Mouse (Mus musculus): ENCODE results near the gene Jpt1.
"Not testable (repeated sequence)": the region's sequence is repeated elsewhere in the genome, so short reads cannot be mapped to it uniquely, and the experiment has no call there.

Jpt1 gene

GRCm38 (mm10) chr11:115514238-115514663 is at the start of gene Jpt1:
Gene Jpt1, minus strand, starts transcription at chr11:115514387.
- in situ Hi-C loops (cut with MboI, MseI) = no loop called here

DNA sequence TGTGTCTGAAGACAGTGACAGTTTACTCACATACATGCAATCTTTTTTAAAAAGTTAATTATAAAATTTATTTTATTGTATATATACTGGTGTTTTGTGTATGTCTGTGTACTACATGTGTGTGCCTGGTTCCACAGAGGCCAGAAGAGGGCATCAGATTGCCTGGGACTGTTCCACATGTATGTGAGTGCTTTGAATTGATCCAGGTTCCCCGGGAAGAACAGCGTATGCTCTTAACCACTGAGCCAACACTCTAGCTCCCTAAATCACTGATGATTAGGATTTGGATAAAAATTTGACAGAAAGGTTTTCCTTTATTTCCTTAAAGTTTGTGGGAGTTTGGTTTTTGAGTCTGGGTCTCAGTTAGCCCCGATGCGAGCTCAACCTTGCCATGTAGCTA is 49.2 kb upstream of the Jpt1 start:
- in situ Hi-C loops (cut with MboI, MseI) = no loop called here

GRCm38 (mm10) chr11:115555717-115556116 is 41.5 kb upstream of the Jpt1 start:
- in situ Hi-C loops (cut with MboI, MseI) = no loop called here

DNA sequence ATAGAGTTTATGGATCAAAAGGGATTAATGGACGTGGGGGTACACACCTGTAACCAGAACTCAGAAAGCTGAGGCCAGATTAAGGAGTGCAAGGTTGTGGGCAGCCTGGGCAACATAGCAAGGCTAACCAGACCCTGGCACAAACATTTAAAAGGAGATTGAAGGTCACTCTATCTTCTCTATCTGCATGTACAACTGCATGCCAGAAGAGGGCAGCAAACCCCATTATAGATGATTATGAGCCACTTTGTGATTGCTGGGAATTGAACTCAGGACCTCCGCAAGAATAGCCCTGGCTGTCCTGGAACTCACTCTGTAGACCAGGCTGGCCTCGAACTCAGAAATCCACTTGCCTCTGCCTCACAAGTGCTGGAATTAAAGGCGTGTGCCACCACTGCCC is 38.6 kb upstream of the Jpt1 start:
- in situ Hi-C loops (cut with MboI, MseI) = no loop called here

- in situ Hi-C loops (cut with MboI, MseI) = no loop called here
Measured at GRCm38 (mm10) chr11:115543571-115543970, 29.4 kb upstream of the Jpt1 start.

DNA sequence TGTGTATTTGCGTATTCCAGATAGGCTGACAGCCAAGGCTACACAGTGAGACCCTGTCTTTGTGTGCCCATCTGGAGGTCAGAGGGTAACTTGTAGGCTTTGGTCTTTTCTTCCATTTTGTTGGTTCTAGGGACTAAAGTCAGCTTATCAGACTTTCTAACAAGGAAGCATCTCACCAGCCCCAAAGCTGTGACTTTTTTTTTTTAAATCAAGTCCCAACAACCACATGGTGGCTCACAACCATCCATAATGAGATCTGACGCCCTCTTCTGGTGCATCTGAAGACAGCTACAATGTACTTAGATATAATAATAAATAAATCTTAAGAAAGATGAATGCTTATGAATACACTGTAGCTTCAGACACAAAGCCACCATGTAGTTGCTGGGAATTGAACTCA is 23.9 kb upstream of the Jpt1 start:
- in situ Hi-C loops (cut with MboI, MseI) = no loop called here

DNA sequence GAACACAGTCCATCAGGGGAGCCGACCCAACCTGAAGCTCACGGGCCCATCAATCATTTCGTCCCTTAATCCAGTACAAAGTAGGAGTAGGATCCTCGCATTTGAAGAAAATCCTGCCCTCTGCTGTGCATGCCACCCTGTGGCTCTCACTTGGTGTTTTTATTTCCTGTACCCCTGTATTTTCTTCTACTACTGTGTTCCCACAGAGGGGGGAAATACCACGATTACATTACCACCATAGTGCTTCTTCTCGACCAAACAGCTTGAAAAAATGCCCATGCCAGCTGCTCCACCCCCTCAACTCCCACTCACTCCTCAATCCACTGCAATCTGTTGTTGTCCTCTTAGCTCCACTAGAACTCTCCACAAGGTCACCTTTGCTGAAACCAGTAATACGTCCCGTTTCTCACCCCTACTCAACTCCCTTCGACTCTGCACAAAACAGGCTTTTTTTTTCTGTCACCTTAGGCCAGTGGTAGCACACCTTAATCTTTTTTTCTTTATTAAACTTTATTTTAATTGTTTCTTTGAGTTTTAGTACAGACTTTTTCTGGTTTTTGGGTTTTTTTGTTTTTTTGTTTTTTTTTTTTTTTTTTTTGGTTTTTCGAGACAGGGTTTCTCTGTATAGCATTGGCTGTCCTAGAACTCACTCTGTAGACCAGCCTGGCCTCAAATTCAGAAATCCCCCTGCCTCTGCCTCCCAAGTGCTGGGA is 22.8 kb upstream of the Jpt1 start:
- in situ Hi-C loops (cut with MboI, MseI) = no loop called here

DNA sequence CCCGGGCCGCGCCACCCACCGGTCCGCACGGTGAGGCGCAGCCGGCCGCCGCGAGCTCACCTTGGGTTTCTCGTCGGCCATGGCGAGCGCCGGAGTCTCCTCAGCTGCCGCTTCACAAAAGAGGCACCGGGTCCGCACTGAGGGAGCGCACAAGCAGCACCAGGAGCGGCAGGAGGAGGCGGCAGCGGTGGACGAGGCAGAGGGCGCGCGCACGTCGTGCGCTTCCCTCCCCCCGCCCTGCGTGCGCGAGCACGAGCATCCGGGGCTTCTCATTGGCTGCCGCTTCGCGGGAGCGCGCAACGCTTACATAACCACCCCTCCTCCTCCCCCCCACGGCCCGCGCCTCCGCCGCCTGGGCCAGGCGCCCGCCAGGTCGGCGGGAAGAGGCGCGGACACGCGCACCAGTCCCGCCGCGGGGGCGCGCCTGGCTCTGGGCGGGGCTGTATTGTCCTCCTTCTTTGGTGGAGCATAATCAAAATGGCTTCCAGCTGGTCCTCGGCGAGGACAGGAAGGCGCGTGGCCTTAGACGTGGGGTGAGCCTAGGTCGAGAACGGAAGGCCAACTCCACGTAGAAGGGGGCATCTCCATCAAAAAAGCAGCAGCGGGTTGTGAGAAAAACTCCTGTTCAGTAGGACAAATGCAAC is 22.0 kb upstream of the Jpt1 start, which contains the start of gene Sumo2:
Gene Sumo2 (minus strand): TSS at position 239 of the 644 bp plus-strand sequence.
- in situ Hi-C loops (cut with MboI, MseI) = no loop called here

- in situ Hi-C loops (cut with MboI, MseI) = no loop called here
Measured at GRCm38 (mm10) chr11:115535401-115536037, 21.3 kb upstream of the Jpt1 start.

DNA sequence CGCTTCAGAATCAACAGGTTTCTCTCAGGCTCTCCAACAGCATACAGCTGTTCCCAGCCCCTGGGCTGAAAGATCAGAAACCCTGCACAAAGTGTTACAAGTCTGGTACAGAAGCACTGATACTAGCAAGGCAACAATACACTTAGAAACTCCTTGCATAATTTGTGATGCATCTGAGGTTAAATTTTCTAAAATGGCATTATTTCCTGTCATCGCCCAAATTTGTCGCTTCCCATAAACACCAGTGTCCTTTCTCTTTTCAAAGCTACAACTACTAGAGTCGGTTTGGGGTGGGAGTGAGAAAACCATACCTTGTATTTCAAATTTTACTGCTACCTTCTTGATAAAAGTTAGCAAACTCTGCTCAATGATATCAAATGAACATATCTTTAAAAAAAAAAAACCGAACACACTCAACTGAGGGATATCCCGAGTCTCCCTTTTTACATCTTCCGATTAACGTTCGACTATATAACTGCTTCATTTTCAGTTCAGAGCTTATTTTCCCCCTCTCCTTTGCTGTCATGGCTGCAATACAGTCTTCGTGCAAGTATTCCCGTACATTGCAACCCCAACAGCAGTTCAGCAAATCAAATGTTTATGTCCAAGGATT is 20.7 kb upstream of the Jpt1 start:
- in situ Hi-C loops (cut with MboI, MseI) = no loop called here

GRCm38 (mm10) chr11:115526446-115526845 is 12.3 kb upstream of the Jpt1 start:
- in situ Hi-C loops (cut with MboI, MseI) = not testable (repeated sequence)

DNA sequence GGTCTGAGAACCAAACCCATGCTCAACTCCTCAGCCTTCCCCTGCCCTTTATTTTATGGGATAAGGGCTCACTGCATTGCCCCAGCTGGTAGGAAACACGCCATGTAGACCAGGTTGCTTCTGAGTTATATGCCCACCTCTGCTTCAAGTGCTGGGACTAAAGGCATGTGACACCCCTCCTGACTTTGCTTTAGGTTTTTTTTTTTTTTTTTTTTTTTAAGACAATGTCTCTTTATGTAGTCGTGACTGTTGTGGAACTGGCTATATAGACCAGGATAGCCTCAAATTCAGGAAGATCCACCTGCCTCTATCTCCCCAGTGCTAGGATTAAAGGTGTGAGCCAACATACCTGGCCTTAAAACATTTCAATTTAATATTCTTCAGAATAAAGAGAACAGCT is 8.5 kb upstream of the Jpt1 start:
- in situ Hi-C loops (cut with MboI, MseI) = no loop called here

DNA sequence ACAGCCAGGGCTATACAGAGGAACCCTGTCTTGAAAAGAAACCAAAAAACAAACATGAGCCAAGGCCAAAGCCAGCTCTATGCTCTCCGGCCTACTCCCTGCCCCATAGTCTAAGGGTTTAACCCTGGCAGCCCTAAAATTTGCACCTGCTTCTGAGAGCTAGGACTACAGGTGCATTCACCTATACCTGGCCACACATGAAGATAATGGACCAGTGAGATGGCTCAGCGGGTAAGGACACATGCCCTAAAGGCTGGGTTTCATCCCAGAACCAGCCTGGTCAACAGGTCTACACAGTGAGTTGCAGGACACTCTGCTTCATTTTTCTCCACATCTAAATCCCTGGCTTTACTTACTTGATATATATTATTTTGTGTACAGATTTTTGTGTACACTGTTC is 8.1 kb upstream of the Jpt1 start:
- in situ Hi-C loops (cut with MboI, MseI) = no loop called here

DNA sequence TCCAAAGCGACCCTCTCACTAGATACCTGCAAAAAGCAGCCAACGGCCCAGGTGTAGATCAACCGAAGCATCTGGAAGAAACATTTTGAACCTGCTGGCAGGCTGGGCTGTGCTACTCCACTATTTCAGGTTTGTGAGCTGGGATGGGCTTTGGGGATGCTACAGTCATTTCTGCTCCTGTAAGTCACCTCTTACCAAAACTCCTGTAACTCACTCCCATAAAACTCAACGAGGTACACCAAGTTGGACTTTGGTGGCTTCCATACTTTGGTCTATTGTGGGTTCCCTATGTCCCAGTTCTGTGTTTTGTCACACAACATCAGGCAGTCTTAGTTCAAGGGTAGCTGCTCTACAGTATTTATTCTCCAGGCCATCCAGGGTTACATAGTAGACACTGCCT is 6.9 kb upstream of the Jpt1 start:
- in situ Hi-C loops (cut with MboI, MseI) = no loop called here

GRCm38 (mm10) chr11:115520218-115520617 is 6.0 kb upstream of the Jpt1 start:
- in situ Hi-C loops (cut with MboI, MseI) = no loop called here

DNA sequence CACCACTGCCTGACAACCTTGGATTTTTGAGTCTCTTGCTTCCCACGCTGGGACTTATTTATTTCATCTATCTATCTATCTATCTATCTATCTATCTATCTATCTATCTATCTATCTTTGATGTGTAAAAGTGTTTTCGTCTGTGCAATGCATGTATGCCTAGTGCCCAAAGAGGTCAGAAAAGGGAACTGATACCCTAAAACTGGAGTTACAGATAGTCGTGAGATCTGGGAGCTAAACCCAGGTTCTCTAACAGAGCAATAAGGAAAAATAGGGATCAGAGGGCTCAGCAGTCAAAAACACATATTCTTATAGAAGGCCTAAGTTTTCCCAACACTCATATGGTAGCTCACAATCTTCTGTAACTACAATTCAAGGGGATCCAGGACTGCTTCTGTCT is 5.4 kb upstream of the Jpt1 start:
- in situ Hi-C loops (cut with MboI, MseI) = loop anchor here (5.0 kb wide), 1 partner anchor 82 kb away; no protein-coding TSS in a partner anchor

- in situ Hi-C loops (cut with MboI, MseI) = loop anchor here (5.0 kb wide), 1 partner anchor 81 kb away; no protein-coding TSS in a partner anchor
Measured at GRCm38 (mm10) chr11:115518693-115519092, 4.5 kb upstream of the Jpt1 start.

DNA sequence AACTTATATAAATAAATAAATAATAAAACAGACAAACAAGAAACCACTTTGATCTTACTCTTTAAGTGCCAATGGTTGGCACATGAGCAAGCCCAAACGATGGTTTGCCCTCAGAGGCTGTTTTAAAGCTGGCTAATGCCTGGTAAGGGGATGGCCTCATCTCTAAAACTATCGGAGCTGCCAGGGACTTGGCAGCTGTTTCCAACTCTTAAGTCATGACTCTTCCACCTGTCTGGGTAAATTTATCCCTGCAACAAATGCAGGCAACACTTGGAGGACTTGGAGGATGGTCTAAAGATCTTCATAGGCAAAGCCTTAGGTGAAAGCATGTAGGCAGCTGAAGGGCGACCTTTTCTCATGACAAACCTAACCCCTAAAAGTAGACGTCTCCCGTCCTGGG is 2.8 kb upstream of the Jpt1 start:
- in situ Hi-C loops (cut with MboI, MseI) = loop anchor here (5.0 kb wide), 1 partner anchor 80 kb away; no protein-coding TSS in a partner anchor

DNA sequence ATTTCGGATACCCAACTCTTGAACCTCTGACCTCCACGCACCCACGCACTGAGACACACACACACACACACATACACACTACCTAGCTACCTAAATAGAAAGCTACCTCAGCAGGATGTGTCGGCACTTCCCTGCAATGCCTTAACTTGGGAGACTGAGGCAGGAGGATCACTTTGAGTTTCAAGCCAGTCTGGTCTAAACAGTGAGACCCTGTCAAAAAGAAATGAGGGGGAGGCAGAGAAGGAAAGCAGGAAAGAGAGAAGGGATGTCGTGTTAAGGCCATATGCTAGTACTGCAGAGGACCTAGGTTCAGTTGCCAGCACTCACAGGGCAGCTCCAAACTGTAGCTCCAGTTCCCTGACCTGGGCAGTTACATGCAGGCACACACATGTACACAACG is 834 bp upstream of the Jpt1 start:
- in situ Hi-C loops (cut with MboI, MseI) = loop anchor here (5.0 kb wide), 1 partner anchor 78 kb away; no protein-coding TSS in a partner anchor

DNA sequence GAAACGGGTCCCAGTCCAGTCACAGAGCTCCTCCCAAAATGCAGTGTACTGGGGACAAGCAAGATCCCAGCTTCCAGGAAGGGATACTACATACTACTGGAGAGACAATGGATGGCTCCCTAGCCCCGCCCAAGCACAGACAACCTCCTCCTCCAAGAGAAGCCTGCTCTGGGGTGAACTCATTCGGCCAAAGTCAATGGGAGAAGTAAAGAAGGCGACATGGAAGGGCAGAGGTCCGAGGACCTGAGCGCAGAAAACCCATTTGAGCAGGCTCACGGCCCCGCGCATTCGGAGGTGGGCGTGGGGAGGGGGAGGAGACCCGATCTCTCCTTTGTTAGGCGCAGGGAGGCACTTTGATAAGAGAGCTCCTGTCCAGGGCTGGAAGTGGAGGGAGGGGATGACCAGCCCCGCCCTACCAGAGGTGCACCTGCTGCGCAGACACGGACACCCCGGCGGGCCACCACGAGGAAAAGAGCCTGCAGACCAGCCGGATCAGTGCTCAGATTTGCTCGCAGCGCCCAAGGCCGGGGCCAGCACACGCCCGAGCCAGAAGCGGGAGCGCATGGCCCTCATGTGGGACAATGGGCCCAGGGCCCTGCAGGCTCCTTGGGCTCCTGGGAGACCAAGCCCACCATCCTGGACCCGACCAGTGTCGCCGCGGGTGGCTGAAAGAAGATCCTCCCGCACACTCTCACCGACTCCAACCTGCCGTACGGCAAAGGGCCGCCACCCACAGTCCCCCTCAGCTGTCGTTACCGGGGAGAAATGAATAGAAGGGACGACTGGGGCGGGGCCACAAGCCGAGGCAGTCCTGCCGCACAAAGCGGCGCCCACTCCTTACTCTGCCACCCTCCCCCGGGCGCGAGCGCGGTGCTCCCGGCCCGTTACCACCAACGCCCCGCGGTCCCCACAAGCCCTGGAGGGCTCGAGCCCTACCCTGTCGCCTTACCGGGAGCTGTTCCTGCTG is 633 bp downstream of the Jpt1 start:
- in situ Hi-C loops (cut with MboI, MseI) = no loop called here

Data from T-helper 1 cell (primary cell).